Mouse (Mus musculus) R1 (cell line): Measurements from ENCODE around the gene Car10.
"Not testable (repeated sequence)": the region's sequence is repeated elsewhere in the genome, so short reads cannot be mapped to it uniquely, and the experiment has no call there.

Experiments
- DNase-seq: peaks from one replicate; pipeline ENCODE4 v3.0.0-alpha.2; 2018; ENCODE audit warnings: low read depth, low spot score

Car10 gene

GRCm38 (mm10) chr11:93393371-93393770 lies 295.5 kb downstream of the Car10 start:
- not testable (repeated sequence) for DNase-seq

DNA sequence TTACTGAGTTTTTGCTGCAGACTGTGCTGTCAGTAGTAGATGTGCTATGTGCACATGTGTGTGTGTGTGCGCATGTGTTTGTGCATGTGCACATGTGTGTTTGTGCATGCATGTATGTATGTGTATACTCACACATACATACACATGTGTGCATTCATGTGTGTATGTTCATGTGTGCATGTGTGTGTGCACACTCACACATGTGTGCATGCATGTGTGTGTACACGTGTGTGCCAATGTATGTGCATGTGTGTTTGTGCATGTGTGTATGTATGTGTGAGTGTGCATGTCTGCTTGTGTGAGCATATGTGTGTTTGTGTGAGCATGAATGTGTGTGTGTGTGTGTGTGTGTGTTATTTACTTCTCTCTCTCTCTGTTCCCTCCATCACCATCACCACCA lies 298.5 kb downstream of the Car10 start:
- DNase-seq: no peak

DNA sequence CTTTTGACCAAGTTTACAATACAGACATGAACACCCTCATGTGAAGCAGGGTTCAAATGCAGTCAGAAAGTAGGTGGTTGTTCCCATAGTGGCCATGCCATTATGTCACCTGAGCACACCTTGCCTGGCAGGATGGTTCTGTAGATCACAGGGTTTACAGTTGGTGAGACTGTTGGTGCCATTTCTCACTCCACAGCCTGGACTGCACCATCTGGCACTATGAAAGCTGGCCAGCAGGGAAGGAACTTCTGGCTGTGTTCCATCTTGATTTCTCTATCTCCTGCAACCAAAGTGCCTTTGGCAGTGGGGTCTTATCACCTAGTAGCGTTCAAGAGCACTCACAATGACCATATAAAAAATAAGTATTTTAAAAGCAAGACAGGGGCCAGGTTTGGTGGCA lies 303.3 kb downstream of the Car10 start:
- DNase-seq: not testable (repeated sequence)

GRCm38 (mm10) chr11:93407981-93408380 lies 310.2 kb downstream of the Car10 start:
- no peak for DNase-seq

GRCm38 (mm10) chr11:93431482-93431881 lies 333.7 kb downstream of the Car10 start:
- no peak for DNase-seq

- DNase-seq: no peak
Observed at GRCm38 (mm10) chr11:93434997-93435915, 337.4 kb downstream of the Car10 start.

DNA sequence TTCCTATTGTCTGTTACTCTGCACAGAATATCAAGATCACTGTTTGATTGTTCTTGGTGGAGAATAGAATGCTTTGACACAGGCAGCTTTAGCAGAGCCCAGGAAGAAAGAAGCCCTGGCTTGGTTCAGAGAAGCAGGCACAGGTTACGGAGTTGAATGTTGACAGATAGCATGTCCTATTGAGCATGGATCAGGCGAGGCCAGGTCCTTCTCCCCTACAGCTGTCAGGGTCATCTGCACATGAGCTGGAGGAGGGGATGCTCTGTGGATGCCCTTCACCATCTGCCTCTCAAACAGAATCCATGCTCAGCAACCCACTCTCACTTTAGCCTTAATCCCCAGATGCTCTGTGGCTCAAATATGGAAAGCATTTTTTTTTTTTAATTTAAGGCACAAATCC lies 339.1 kb downstream of the Car10 start:
- no peak for DNase-seq

GRCm38 (mm10) chr11:93440466-93440865 lies 342.6 kb downstream of the Car10 start:
- DNase-seq: no peak

- no peak for DNase-seq
Observed at GRCm38 (mm10) chr11:93443777-93444176, 345.9 kb downstream of the Car10 start.

DNA sequence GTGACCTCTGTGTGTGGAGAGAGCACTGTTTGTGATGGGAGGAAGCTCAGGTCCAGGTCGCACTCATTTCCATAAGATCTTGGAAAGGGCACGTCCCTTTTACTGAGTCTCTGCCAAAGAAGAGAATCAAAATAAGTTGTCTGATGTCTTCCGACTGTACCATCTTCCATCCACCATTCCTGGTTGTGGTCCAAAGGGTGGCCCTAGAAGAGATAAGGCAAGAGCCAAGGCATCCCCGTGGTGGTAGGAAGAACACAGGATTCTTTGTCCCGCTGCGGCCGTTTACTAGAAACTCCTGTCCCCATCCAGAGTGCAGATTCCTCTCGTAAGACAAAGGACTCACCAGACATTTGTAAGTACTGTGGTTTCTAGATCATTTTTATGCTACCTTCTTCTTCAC lies 346.9 kb downstream of the Car10 start:
- no peak for DNase-seq

GRCm38 (mm10) chr11:93447566-93447965 lies 349.7 kb downstream of the Car10 start:
- no peak for DNase-seq

GRCm38 (mm10) chr11:93448290-93449256 lies 350.7 kb downstream of the Car10 start:
- DNase-seq: no peak

GRCm38 (mm10) chr11:93450535-93450934 lies 352.7 kb downstream of the Car10 start:
- no peak for DNase-seq

GRCm38 (mm10) chr11:93466221-93466620 lies 368.4 kb downstream of the Car10 start:
- no peak for DNase-seq

DNA sequence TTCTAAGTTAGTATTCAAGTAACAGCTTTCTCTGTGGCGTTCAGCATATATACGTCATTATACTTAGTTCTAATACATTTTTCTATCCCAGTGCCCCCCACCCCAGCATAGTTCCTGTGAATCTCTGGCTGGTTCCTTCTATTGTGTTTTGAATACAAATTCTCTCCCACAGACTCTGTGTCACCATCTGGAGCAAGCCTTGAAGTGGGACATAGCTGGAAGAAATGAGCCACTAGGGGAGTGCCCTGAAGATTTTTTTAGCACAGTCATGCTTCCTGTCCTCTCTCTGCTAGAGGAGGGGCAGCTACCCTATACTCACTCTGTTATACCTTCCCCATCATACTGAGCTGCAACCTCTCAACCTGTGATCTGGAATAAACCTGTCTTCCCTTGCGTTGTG lies 369.9 kb downstream of the Car10 start:
- DNase-seq: no peak

DNA sequence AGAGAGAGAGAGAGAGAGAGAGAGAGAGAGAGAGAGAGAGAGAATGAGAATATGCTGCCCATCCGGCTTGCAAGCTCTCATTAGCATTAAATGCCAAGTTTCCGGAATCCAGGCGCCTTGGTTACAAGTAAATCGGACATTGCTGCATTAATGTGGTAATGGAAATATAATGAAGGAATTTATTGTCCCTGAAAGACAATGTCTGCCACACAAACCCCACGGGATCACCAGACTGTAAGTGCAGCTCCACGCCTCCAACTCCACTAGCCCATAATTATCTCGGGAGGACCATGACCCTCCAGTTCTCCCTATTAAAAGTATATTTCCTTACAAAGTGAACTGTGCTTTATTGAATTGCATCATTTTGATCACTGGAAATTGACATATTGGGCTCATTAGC lies 372.9 kb downstream of the Car10 start:
- no peak for DNase-seq

DNA sequence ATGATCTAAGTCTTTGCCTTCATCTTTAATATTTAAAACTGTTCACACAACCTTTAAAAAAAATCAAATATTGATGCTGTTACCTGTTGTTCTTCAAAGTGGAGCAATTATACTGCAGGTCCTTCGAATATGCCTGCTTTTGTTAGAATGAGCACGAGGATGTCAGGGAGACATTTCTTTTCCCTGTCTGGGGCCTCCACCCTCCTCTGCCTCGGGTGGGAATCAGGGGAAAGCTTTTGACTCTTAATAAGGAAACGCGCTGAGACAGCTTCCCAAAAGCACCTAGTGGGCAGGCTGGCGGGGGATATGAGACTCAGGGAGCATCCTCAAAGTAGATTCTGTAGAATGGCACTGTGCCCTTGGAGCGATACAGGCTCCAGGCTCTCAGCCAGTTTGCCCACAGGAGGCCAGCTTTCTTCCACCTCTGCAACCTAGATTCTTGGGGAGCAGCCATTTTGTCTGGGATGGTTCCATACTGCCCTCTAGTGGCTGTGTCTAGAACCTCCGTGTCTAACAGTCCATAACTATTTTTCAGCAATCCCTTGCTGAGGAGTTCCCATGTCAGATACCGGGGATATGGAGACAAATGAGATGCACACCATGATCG lies 373.8 kb downstream of the Car10 start:
- peak; percentile 78 for DNase-seq

DNA sequence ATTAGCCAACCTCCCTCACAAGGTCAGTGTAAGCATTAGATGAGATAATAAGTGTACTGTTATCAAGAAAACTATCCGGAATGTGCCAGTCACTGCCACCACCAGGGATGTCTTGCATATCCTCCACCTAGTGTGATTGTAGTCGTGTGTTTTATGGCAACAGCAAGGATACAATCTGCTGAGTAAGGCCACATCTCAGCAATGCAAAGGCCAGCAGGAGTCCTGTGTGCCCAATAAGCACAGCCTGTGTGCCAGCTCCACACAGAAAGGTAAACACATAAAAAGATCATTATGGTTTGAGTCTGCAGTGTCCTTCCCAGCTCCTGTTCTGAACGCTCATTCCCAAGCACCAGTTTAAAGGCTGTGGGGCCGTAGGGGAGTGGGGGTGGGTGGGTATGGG lies 386.8 kb downstream of the Car10 start:
- DNase-seq: no peak

GRCm38 (mm10) chr11:93487021-93487420 lies 389.2 kb downstream of the Car10 start:
- no peak for DNase-seq

- DNase-seq: no peak
Observed at GRCm38 (mm10) chr11:93487913-93488604, 390.2 kb downstream of the Car10 start.

- no peak for DNase-seq
Observed at GRCm38 (mm10) chr11:93490211-93490820, 392.5 kb downstream of the Car10 start.
